Mouse (Mus musculus): ENCODE measurements at regions not wholly inside any gene's neighbourhood (a gene's known extent, or its start where the extent isn't known, plus 50 kb on each side); places are given as distances from the start of the nearest gene placed in this dataset.
A peak's percentile ranks its signal among the peaks of the same experiment; 100 is the strongest.

DNA sequence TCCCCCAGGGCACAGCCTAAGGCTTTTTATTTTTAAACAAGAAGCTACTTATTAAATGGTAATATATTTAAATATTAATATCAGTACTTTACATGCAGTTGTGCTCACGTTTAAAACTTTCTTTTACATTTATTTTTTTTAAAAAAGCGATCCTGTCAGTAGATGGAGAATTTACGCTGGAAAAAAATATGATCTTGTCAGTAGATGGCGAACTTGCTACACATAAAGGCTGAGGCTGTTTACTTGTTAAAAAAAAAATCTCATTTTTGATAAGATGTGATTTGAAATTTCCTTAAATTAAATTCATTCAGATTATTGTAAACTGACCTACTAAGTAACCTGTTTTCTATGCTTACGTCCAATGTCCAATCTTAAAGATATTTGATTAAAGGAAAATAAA is 441.7 kb upstream of the BB014433 start:
- no peak for DNase-seq

DNA sequence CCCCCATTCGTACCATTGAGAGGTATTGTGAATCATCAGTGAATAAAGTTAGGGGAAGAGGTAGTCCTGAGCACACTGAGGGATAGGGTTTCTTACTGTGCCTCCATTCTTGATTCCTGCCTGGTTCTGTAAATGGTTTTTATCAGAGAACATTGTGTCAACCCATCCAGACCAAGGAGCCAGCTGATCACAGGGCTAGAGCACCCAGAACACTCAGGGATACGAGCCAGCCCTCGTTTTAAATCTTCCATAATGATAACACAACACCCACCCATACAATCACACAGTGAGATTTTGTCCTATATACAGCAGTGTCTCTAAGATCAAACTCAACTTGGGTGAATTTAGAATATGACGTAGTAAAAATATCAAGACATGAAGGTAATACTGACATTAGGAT is 424.7 kb upstream of the BB014433 start:
- no peak for DNase-seq

DNA sequence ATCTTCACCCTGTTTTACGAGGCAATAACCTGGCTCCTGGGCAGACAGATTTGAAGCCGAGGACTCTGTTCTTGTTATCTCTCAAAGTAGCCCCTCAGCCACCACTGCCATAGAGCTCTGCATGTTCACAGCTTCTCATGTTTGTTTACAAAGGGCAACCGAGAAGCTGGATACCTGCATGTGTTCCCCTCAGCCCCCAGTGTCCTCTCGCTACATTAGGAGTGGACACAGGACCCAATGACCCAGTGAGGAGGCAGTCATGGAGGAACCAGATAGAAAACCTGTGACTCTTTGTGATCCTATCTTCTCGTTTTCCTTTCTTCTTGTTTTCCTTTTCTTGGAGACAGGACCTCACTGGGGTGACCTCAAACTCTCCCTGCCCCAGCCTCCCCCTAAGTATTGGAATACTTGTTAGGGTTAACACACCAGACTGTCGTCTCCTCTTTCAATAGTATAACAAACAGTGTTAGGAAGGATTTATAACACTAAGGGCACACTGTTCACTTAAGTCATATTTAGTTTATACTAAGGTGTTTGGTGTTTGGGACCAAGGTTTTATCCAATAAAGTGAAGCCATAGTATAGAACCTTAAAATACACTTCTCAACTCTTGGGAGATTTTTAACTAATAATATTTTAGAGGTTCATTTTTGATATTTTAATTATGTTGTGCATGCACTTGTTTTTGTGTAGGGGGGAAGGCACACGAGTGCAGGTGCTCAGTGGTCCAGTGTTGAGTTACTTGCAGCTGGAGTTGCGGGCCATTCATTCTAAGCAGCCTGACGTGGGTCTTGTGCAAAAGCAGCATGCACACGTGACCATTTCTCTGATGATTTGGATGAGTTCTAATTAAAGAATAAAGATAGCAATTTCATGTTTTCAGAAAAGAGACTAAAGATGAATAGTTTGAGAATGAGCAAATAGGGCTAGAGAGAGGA is 422.9 kb upstream of the BB014433 start:
- no peak for DNase-seq

DNA sequence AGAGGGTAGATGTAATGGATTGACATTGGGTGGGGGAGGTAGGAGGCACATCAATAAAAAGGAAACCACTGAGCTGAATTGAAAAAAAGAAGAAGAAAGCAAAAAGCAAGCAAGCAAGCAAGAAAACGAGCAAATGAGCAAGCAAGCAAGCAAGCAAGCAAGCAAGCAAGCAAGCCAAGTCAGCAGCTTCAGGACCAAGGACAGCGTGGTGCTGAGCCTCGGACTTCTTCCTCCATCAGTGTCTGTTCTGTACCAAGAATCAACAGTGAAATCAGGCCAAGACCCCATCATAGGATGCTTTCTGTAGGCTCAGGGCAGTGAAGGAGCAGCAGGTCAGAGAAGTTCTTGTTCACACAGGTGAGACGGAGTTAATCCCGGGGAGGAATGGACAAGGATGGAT is 392.7 kb upstream of the BB014433 start:
- DNase-seq: peak; percentile 42

DNA sequence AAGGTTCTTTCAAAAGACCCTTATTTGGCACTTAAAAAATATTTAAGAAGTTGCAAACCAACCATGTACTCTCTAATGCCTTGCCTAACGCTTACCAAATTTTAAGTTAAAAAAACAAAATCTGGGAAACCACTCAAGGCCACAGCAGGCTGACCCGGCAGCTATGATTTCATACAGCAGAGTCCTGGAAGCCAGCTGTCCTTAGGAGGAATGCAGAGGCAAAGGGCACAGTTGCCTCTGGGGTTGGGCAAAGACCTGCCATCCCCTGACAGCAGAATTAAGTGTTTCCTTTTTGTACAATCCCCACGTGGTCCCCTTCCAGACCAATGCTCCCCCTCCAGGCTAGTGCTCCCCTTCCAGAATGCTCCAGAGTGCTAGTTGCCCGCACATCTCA is 348.8 kb upstream of the BB014433 start:
- DNase-seq: peak; percentile 9

DNA sequence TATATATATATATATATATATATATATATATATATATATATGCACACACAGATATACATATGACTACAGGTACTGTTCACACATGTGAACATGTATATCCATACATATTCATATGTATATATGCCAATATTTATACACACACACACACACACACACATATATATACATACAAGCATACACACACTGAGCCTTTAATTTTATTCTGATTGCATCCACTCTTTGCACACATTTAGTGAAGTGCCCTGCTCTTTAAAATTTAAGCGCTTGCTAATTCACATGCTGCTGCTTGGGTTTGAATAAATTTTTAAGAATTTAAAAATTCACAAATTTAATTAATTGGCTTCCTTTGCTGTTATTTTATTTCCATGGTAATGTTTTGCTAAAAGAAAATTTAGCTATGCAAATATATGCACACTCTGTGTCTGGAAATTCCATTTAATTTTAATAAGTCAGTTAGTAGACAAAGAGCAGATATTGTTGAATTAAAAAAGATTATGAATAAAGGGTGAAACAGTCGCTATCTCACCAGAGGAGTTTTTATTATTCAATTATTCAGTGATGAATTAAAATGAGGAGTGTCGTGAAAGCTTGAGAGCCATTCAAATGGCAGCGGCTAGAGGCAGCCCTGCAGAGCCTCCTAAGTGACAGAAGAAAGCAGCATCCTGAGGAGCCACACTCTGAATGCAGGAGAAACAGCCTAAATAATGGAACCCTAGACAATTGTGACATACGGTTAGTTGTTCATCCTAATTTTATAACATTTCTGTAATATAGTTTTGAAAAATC is 348.3 kb upstream of the BB014433 start:
- DNase-seq: no peak

DNA sequence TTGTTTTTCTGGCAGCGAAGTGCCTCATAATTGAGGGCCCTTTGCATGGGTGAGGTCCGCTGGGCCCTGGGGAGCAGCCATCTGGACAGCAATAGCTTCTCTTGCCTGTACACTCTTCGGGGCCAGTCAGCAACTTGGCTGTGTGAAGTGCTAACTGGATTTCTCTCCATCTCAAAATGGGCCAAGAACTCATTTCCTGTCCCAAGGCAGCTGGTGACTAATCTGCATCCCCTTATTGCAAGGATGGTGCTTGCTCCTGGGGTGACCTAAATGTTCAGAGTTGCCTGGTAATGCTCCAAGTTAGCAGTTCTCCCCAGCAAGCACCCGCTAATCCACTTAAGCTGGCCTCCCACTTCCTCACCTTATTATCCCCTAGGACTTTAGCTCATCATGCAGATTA is 346.2 kb upstream of the BB014433 start:
- no peak for DNase-seq

DNA sequence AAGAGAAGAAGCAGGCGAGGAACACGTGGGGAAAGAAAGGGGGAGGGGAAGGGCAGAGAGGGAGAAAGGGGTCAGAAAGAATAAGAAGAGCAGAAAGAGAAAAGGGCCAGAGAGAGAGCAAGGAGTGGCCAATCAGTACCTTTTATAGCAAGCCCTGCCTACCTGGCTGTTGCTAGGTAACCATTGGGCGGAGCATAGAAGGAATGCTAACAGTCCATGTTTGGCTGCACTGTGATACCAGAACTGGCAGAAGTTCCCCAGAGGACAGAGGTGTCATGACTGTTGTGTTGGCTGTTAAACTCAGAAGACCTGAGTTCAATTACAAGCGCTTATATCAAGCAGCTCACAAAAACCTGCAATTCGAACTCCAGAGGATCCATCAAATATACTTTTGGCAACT is 342.9 kb upstream of the BB014433 start:
- no peak for DNase-seq

DNA sequence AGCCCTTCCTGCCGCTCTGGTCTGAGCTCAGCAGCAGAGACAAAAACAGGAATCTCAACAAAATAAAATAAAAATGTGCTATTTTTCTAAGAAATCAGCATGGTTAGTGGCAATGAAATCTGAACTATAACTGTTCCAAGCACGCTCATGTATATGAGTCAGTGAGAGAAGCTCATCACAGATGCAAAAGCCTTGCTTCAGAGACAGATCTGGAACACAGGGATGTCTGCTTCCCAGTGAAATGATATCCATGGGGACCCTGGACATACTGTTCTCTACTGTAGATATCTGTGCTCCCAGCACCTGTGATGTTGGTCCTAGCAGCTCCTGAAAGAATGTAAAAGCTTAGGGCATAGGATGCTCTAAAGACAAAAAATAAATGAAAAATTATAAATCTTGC is 321.2 kb upstream of the BB014433 start:
- DNase-seq: no peak

DNA sequence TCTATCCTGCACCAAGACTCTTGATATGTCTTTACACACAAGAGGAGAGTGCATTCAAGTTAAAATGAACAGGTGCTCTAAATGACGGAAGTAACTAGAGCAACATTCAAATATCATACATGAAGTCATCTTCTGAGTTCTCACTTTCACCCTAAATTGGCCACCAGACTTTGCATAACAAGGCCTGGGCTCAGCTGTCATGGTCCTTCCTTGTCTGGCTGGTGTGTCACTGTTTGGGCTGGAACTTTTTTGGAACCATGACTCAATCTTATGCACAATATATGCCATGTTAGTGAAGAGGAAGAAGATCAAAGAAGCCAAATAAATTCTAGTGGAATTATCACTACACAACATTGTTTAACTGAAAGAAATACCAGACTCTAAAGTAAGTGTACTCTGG is 318.7 kb upstream of the BB014433 start:
- no peak for DNase-seq

DNA sequence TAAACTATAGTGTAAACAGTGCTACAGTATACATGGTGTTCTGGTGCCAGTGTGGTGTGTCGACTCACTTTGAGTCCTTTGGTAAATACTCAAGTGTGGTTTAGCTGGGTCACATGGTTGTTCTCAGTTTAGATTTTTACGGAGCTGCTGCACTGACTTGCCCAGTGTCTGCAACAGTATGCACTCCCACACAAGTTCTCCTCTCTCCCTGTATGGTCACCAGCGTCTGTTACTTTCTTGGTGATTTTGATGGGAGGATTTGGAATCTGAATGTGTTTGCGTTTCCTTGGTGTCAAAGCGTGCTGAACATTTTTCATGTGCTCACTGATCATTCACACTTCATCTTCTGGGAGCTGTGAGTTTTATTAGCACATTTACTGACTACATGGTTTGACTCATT is 298.3 kb upstream of the BB014433 start:
- DNase-seq: no peak

DNA sequence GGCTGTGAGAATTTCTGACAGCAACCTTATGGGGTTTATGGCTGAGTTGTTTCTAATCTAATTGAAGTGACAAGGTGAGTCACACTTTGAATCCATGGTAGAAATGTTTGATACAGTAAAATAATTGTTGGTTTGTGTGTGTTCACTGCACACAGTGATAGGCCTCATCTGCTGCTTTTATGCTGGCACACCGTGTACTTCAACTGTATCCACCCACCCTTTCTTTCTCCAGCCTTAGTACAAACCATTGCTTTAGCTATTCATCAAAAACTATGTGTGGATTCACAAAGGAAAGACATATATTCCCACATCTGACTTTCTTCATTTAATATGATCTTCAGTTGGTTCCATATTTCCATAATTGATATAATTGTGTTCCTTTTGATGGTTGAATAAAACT is 297.7 kb upstream of the BB014433 start:
- no peak for DNase-seq

DNA sequence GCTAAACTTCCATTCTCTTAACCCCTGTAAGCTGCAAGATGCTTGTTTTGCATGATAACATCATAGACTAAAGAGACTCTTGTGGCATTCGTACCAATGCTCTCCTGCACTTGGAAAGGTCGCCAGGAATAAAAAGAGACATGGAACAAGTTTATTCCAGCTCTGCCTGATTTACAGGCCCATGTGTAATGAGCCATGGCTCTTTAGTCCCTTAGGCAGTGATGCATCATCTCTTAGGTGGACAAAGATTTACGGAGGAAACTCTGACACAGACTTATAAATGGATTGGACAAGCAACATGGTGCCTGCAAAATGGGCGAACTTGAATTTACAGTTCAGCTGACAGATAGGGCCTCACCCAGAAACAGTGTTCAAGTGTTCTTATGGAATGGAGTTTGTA is 288.7 kb upstream of the BB014433 start:
- DNase-seq: no peak

DNA sequence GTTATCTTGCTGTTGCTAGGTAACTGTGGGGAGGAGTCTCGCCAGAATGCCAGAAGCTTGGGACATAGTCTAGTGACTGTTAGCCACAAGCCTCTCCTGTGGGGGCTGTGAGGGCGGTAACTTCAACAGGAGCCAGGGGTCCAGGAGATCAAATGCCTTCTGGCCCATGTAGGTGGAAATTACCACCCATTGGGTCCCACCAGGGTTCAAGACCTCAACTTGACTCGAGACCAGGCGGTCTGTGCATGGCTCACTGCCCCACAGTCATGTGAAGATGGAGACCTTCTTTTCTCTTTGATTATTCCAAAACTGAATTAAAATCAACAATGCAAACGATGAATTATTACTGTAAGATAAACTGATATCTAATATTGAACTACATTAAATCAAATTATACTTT is 281.4 kb upstream of the BB014433 start:
- no peak for DNase-seq

DNA sequence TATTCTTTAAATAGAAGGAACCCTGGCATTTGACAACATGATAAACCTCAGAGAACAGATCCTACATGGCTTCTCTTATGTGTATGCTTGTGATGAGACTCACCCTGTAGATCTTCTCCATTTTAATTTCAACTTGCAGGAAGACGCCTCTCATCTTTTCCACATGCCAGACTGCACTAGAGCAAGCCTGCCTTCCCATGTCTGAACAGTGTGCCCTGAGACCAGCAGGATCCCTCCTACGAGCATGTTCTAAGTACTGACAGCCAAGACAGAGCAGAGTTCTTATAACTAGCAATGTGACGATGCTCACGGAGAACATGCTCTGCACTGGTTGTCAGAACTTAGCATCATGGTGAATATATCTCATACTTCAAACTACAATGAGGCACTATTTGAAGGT is 277.5 kb upstream of the BB014433 start:
- DNase-seq: no peak

DNA sequence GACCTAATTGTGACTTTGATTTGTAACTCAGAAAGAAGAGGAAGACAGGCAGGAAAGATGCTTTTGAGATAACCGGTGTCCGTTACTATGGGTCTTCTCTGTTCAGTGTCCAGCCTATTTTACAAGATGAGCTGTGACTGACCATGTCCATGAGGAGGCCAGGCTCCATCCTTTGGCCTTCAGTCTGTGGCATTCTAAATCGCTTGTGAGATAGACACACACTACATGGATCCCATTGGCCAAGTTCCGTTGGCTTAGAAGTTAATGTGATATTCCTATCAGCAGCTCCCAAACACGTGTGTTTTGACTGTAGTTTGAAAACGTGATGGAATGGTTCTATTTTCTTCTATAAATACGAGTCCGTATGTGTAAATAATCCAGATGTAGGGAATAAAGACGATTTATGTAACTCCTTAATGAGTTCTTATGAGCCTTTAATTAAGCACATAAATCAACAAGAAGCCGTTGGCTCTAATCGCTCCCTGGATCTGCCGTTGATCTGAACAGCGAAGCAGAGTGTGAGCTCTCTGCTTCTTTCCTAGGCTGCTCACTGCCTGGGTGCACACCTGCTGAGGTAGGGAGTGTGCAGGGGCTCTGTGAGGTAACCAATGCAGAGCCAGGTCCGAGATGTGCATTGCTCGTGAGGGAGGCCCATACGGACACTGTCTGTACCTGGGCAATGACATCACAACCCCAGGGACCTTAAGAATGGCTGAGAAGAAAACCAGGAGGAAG is 272.4 kb upstream of the BB014433 start:
- no peak for DNase-seq

DNA sequence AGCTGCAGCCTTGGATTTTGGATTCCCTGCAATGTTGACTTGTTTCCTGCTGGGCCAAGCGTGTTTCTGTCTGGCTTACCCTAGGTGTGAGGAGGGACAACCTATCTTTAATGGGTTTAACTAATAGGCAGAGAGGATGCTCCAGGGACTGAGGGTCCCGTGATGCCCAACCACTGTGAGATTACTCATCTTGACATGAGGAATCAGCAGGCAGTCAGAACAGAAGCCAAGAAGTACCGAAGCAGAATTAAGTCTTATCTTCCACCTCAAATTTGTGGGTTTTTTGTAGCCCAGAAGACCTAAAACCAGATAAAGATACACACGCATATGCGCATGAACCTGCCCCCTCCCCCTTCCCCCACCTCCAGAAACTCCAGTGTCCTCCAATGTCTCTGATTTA is 267.6 kb upstream of the BB014433 start:
- no peak for DNase-seq

DNA sequence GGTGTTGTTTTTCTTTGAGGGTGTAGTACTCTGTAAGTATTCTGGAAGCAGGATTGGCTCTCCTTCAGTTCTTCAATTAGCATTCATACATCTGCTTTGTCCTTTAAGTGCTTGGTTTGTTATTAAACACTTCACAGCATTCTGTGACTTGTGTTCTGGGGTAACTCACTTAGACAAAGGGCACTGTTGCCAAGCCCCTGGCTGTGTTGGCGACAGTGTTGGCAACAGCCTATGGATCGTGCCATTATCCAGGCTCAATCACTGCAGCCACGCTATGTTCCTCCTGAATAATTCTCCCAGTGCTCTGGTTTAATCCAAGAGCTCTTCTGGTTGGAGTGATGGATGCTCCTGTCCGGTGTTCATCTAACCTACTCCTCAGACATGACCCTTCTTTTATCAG is 265.6 kb upstream of the BB014433 start:
- no peak for DNase-seq

DNA sequence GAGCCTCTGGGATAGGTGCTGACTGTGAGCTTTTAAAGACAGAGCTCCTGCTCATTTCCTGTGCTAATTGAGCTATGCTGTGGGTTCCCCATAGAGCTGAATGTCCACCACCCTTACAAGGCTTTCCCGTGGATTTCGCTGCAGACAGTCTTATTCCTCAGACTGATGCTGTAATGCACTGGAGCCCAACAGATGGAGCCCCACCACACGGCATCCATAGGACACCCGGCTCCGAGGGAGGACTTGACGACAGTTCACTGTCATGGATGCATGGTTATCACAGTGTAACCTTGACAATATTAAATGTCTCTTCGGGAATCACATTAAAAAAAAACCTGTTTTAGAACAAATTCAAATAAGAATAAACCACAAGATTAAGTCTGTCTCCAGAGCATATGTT is 265.2 kb upstream of the BB014433 start:
- DNase-seq: no peak

DNA sequence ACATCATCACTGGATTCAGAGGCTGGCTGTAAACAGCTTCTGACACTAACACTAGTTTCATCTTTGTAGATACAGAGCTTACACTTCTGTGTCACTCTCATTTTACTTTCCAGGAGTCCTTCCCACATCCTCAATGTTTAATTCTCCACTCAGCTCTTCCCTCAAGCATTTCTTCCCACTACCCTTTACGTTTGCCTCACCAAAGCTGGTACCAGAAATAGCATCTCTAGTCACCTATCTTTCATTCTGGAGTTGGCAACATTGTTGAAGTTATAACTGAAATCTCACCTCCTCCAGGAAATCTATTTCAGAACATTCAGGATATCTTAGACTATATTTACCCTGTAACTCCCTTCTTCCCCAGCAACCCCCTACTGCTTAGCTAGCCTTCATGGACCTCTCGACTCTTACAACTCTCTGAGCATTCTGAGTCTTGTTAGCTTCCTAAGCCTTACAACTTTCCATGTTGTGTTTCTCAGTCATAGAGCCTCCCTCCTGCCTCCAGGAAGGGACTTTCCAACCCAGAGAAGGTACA is 258.3 kb upstream of the BB014433 start:
- DNase-seq: no peak

DNA sequence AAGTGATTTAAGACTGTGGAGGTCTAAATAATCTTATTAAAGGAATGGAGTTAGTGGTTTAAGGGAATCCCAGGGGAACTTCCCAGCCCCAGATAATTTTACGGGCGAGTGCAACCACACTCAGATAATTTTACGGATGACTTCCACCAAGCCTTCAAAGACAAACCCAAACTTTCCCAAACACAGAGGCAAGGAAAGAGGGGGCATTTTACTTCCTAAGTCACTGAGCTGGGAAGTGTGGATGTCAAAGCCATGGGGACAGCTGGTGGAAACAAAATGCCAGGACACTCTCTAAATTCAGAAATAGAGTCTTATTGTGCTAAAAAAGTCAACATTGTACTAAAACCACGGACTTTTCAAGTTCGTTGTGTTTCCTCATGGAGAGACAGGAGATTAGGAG is 227.9 kb upstream of the BB014433 start:
- no peak for DNase-seq

DNA sequence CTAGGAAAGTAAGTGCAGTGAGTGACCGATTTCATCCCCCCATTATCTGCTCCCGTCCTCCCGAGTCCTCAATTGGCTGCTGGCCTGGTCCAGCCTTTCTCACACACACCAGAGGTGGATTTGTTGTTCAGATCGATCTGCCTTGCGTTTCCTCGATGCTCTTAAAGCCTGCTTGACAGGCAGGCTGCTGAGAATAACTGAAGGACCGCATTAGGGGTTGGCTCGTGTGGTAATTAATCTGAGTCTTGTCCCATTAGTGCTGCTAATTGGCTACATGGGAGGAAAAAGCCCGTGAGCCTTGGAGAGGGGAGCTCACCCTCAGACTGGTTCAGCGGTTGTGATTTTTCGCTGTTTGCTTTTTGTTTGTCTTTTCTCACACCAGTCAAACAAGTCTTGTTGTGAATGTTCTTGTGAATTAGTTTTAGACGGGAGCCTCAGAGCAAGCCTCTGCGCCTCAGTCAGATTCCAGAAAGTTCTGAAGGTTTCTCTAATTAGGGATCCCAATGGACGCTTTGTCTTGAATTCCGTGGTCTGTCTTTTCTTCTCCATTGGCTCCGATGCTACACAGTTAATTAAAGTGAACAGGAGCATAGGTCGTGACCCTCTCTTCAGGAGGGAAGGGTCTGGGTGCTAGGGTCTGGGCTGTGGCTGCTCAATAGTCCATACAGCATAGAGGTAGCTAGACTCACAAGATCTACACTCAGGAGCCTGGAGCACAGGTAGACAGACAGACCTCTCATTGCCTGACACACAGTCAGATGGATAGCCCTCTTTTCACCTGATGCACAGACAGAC is 226.1 kb upstream of the BB014433 start:
- no peak for DNase-seq

Measured in adrenal gland, postnatal 25 days (tissue).